Mouse (Mus musculus): Measurements from ENCODE around the gene Kidins220. TPM values are rescaled to one million over a fixed set of nuclear protein-coding genes. Genes with fewer than 3 reads are reported as not detected.

The Kidins220 gene
- polyA plus RNA-seq, 1 experiment from 2014 or later = 8.7 TPM

DNA sequence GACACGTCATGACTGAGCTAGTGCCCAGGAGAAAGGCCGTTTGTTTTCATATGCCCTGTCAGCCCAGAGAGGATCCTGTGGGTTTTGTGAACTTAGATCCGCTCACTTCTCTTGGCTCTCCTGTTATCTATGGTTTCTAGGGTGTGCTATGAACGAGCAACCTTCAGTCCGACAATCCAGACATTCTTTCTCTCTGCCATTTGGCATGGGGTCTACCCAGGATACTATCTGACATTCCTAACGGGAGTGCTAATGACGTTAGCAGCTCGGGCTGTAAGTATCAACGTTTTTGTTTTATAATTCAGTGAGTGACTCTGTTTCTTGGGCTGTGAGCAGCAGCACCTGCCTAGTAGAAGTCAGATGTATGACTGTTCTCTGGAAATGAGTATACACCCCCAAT lies 19.6 kb upstream of the Kidins220 start:
- no peaks in the 10 kb centered on the region for H3K27me3 ChIP-seq (ENCODE audit: control insufficient read depth, insufficient read depth, low read depth, low read length)
- H3K4me1 ChIP-seq (ENCODE audit: control insufficient read depth, low read depth, low read length) = no peaks in the 10 kb centered on the region
- H3K27ac ChIP-seq (ENCODE audit: low read length) = no peak overlapping the region
- H3K9ac ChIP-seq (ENCODE audit: low read depth, low read length) = no peak overlapping the region
- H3K4me3 ChIP-seq (ENCODE audit: low read depth, low read length) = no peak overlapping the region
- 61% methylated on average over 9 of the region's 9 CpGs for WGBS (ENCODE audit: insufficient replicate concordance)
- H3K36me3 ChIP-seq (ENCODE audit: control insufficient read depth, insufficient read depth) = no peaks in the 10 kb centered on the region
- no peaks in the 10 kb centered on the region for H3K9me3 ChIP-seq (replicated peaks; ENCODE audit: control insufficient read depth, low read length)
- no peak for ATAC-seq (ENCODE audit: low read depth)
- H3K4me2 ChIP-seq (ENCODE audit: low read depth, low read length) = no peak overlapping the region

- ATAC-seq (ENCODE audit: low read depth) = no peak
- no peaks in the 10 kb centered on the region for H3K36me3 ChIP-seq (ENCODE audit: control insufficient read depth, insufficient read depth)
- no peak overlapping the region for H3K27ac ChIP-seq (ENCODE audit: low read length)
- WGBS (ENCODE audit: insufficient replicate concordance) = 85% methylated on average over 3 of the region's 3 CpGs
- H3K27me3 ChIP-seq (ENCODE audit: control insufficient read depth, insufficient read depth, low read depth, low read length) = no peaks in the 10 kb centered on the region
- no peak overlapping the region for H3K4me2 ChIP-seq (ENCODE audit: low read depth, low read length)
- no peaks in the 10 kb centered on the region for H3K9me3 ChIP-seq (replicated peaks; ENCODE audit: control insufficient read depth, low read length)
- no peak overlapping the region for H3K4me3 ChIP-seq (ENCODE audit: low read depth, low read length)
- no peak overlapping the region for H3K9ac ChIP-seq (ENCODE audit: low read depth, low read length)
- H3K4me1 ChIP-seq (ENCODE audit: control insufficient read depth, low read depth, low read length) = peaks cover 4% of the 10 kb centered on the region
Observed at GRCm38 (mm10) chr12:24958526-24958925, 16.2 kb upstream of the Kidins220 start.

GRCm38 (mm10) chr12:24961821-24962220 lies 12.9 kb upstream of the Kidins220 start:
- Histone ChIP-seq H3K27ac (ENCODE audit: low read length) (no peak overlapping the region), H3K36me3 (ENCODE audit: control insufficient read depth, insufficient read depth) (no peaks in the 10 kb centered on the region), H3K9me3 (replicated peaks; ENCODE audit: control insufficient read depth, low read length) (no peaks in the 10 kb centered on the region), H3K27me3 (ENCODE audit: control insufficient read depth, insufficient read depth, low read depth, low read length) (no peaks in the 10 kb centered on the region), H3K9ac (ENCODE audit: low read depth, low read length) (no peak overlapping the region), H3K4me2 (ENCODE audit: low read depth, low read length) (no peak overlapping the region), H3K4me3 (ENCODE audit: low read depth, low read length) (no peak overlapping the region), H3K4me1 (ENCODE audit: control insufficient read depth, low read depth, low read length) (peaks cover 6% of the 10 kb centered on the region)
- 82% methylated on average over 7 of the region's 7 CpGs for WGBS (ENCODE audit: insufficient replicate concordance)
- ATAC-seq (ENCODE audit: low read depth) = no peak

DNA sequence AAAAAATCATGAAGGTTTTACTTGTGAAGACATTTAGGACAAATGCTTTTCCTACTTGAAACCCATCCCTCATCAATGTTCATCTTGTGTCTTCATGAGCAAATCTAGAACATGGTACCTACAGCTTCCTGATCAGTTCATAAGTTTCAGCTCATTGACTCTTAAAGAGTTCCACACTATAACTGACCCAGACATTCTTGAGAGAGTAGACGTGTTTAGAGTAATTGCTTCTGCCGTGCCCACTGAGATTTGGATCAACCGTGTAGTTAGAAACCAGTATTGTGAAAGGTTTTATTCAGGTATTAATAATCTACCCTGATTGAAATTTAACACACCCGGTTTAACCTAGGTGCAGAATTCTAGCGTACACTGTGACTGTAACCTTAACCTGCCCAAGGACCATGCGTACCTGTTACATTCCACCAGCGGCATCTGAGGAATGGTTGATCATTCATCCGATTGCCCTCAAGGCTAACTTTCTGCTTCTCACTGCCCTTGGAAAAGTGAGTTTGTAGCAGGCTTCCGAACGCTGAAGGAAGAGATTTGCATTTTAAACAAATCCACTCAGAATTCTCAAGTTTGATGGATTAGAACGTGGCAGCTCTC lies 12.3 kb upstream of the Kidins220 start:
- H3K9me3 ChIP-seq (replicated peaks; ENCODE audit: control insufficient read depth, low read length) = no peaks in the 10 kb centered on the region
- H3K27ac ChIP-seq (ENCODE audit: low read length) = no peak overlapping the region
- H3K27me3 ChIP-seq (ENCODE audit: control insufficient read depth, insufficient read depth, low read depth, low read length) = no peaks in the 10 kb centered on the region
- H3K9ac ChIP-seq (ENCODE audit: low read depth, low read length) = no peak overlapping the region
- no peaks in the 10 kb centered on the region for H3K36me3 ChIP-seq (ENCODE audit: control insufficient read depth, insufficient read depth)
- WGBS (ENCODE audit: insufficient replicate concordance) = 77% methylated on average over 11 of the region's 11 CpGs
- H3K4me2 ChIP-seq (ENCODE audit: low read depth, low read length) = no peak overlapping the region
- H3K4me3 ChIP-seq (ENCODE audit: low read depth, low read length) = no peak overlapping the region
- H3K4me1 ChIP-seq (ENCODE audit: control insufficient read depth, low read depth, low read length) = peaks cover 6% of the 10 kb centered on the region
- no peak for ATAC-seq (ENCODE audit: low read depth)

- Histone ChIP-seq H3K27me3 (ENCODE audit: control insufficient read depth, insufficient read depth, low read depth, low read length) (no peaks in the 10 kb centered on the region), H3K27ac (ENCODE audit: low read length) (no peak overlapping the region), H3K4me3 (ENCODE audit: low read depth, low read length) (no peak overlapping the region), H3K36me3 (ENCODE audit: control insufficient read depth, insufficient read depth) (no peaks in the 10 kb centered on the region), H3K4me1 (ENCODE audit: control insufficient read depth, low read depth, low read length) (peaks cover 6% of the 10 kb centered on the region), H3K9ac (ENCODE audit: low read depth, low read length) (no peak overlapping the region), H3K4me2 (ENCODE audit: low read depth, low read length) (no peak overlapping the region), H3K9me3 (replicated peaks; ENCODE audit: control insufficient read depth, low read length) (no peaks in the 10 kb centered on the region)
- 0 out of 2 replicates have a peak, but pooled peaks have one; percentile 39 for ATAC-seq (ENCODE audit: low read depth)
- WGBS (ENCODE audit: insufficient replicate concordance) = 34% methylated on average over 13 of the region's 13 CpGs
Observed at GRCm38 (mm10) chr12:24963393-24964022, 11.2 kb upstream of the Kidins220 start.

DNA sequence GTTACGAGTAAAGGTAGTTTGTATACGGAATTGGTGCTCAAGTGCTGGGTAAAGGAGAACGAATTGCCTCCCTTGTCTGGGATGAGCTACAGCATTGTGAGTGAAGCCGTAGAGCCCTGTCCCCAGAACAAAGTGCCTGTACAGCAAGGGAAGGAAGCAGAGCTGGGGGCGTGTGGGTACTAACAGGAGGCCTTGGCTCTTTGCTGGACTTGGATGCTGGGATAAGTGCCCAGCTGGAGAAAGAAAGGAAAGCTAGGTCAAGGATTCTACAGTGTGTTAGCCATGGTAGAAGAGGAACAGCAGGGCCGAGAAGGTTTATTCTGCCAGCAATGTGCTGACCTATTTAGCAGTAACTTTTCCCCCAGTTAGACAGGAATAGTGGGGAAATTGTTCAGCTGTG lies 9.3 kb upstream of the Kidins220 start:
- no peaks in the 10 kb centered on the region for H3K27me3 ChIP-seq (ENCODE audit: control insufficient read depth, insufficient read depth, low read depth, low read length)
- H3K4me2 ChIP-seq (ENCODE audit: low read depth, low read length) = no peak overlapping the region
- no peak overlapping the region for H3K27ac ChIP-seq (ENCODE audit: low read length)
- no peak for ATAC-seq (ENCODE audit: low read depth)
- H3K4me1 ChIP-seq (ENCODE audit: control insufficient read depth, low read depth, low read length) = peaks cover 6% of the 10 kb centered on the region
- H3K9me3 ChIP-seq (replicated peaks; ENCODE audit: control insufficient read depth, low read length) = no peaks in the 10 kb centered on the region
- H3K36me3 ChIP-seq (ENCODE audit: control insufficient read depth, insufficient read depth) = no peaks in the 10 kb centered on the region
- H3K9ac ChIP-seq (ENCODE audit: low read depth, low read length) = no peak overlapping the region
- 74% methylated on average over 6 of the region's 6 CpGs for WGBS (ENCODE audit: insufficient replicate concordance)
- no peak overlapping the region for H3K4me3 ChIP-seq (ENCODE audit: low read depth, low read length)

DNA sequence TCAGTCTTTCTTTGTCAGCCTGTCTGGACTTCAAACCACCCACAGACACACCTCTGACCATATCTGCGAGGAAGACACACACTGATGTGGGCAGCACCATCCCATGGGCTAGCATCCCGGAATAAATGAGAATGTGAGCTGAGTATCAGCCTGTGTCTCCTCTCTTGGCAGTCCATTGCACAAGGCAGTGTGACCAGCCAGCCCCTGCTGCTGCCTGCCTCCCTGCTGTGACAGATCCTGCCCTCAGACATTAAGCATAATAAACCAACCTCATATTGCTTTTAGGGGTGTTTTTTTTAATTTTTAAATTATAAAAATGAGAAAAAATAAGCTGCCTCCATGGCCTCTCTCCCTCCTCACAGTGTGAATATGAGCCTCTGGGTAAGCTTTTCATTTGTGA lies 8.7 kb upstream of the Kidins220 start:
- no peak overlapping the region for H3K4me2 ChIP-seq (ENCODE audit: low read depth, low read length)
- H3K27ac ChIP-seq (ENCODE audit: low read length) = no peak overlapping the region
- no peak overlapping the region for H3K4me3 ChIP-seq (ENCODE audit: low read depth, low read length)
- no peak overlapping the region for H3K9ac ChIP-seq (ENCODE audit: low read depth, low read length)
- H3K36me3 ChIP-seq (ENCODE audit: control insufficient read depth, insufficient read depth) = no peaks in the 10 kb centered on the region
- peaks cover 6% of the 10 kb centered on the region for H3K4me1 ChIP-seq (ENCODE audit: control insufficient read depth, low read depth, low read length)
- 54% methylated on average over 2 of the region's 2 CpGs for WGBS (ENCODE audit: insufficient replicate concordance)
- no peaks in the 10 kb centered on the region for H3K27me3 ChIP-seq (ENCODE audit: control insufficient read depth, insufficient read depth, low read depth, low read length)
- ATAC-seq (ENCODE audit: low read depth) = no peak
- no peaks in the 10 kb centered on the region for H3K9me3 ChIP-seq (replicated peaks; ENCODE audit: control insufficient read depth, low read length)

- peaks cover 20% of the 10 kb centered on the region for H3K4me1 ChIP-seq (ENCODE audit: control insufficient read depth, low read depth, low read length)
- H3K4me2 ChIP-seq (ENCODE audit: low read depth, low read length) = no peak overlapping the region
- WGBS (ENCODE audit: insufficient replicate concordance) = 61% methylated on average over 5 of the region's 5 CpGs
Observed at GRCm38 (mm10) chr12:24971490-24972200, 3.1 kb upstream of the Kidins220 start.

More at GRCm38 (mm10) chr12:24971490-24972200, 3.1 kb upstream of the Kidins220 start:
- Histone ChIP-seq H3K4me3 (ENCODE audit: low read depth, low read length) (no peak overlapping the region), H3K9ac (ENCODE audit: low read depth, low read length) (no peak overlapping the region), H3K27ac (ENCODE audit: low read length) (no peak overlapping the region), H3K36me3 (ENCODE audit: control insufficient read depth, insufficient read depth) (no peaks in the 10 kb centered on the region), H3K27me3 (ENCODE audit: control insufficient read depth, insufficient read depth, low read depth, low read length) (no peaks in the 10 kb centered on the region), H3K9me3 (replicated peaks; ENCODE audit: control insufficient read depth, low read length) (no peaks in the 10 kb centered on the region)
- ATAC-seq (ENCODE audit: low read depth) = no peak
